Mouse (Mus musculus) CH12.LX (cell line): ENCODE measurements around the gene Ubtf. TPM values are rescaled to one million over a fixed set of nuclear protein-coding genes. Genes with fewer than 3 reads are reported as not detected.

Experiments used
- DNase-seq: peaks from one replicate; pipeline ENCODE4 v3.0.0-alpha.2; 2013; ENCODE audit errors: extremely low read depth
- H3K27ac ChIP-seq: 2 replicates; pipeline ENCODE4 v1.5.1; 2012; ENCODE audit warnings: low read depth, mild to moderate bottlenecking, control low read depth, moderate library complexity; ENCODE audit not compliant: insufficient read depth
- H3K27me3 ChIP-seq: replicated peaks from 2 replicates; pipeline ENCODE3; 2012; ENCODE audit warnings: inconsistent platforms
- H3K36me3 ChIP-seq, 2 experiments: replicated peaks in 1 of 2; 2 replicates each; pipeline versions ENCODE3 to v1.6.1; 2012; ENCODE audit warnings: inconsistent platforms in 1 of 2, low read length in 1 of 2, mild to moderate bottlenecking in 1 of 2, mixed read lengths in 1 of 2, moderate library complexity in 1 of 2; ENCODE audit not compliant: control insufficient read depth in 1 of 2, insufficient read depth in 1 of 2
- H3K4me1 ChIP-seq, 2 experiments: 2 replicates each; pipeline ENCODE4 v1.6.1; 2012; ENCODE audit warnings: inconsistent platforms in 1 of 2, moderate library complexity in 1 of 2; ENCODE audit not compliant: insufficient read depth in 2 of 2, control insufficient read depth in 1 of 2
- H3K4me2 ChIP-seq: 2 replicates; pipeline ENCODE4 v1.6.1; 2012; ENCODE audit warnings: low read depth, mild to moderate bottlenecking, control low read depth; ENCODE audit not compliant: poor library complexity, insufficient read depth, severe bottlenecking
- H3K4me3 ChIP-seq, 3 experiments: fragments of 150-350 bp in 1 of 3; sonication (generic) in 1 of 3; replicated peaks in 1 of 3; 2 replicates each; pipeline versions ENCODE3 to v1.5.1; 2011 to 2012; ENCODE audit warnings: low read depth in 2 of 3, low read length in 2 of 3, mild to moderate bottlenecking in 2 of 3, moderate library complexity in 2 of 3, control low read depth in 1 of 3, improper control_type of control experiment in 1 of 3, inconsistent platforms in 1 of 3, mixed read lengths in 1 of 3; ENCODE audit not compliant: poor library complexity in 1 of 3
- H3K79me2 ChIP-seq: replicated peaks from 2 replicates; pipeline ENCODE4 v1.6.1; 2012; ENCODE audit warnings: mild to moderate bottlenecking, moderate library complexity; ENCODE audit not compliant: control insufficient read depth, poor library complexity, insufficient read depth, severe bottlenecking; ENCODE audit errors: extremely low read depth
- H3K9ac ChIP-seq: 2 replicates; pipeline ENCODE4 v1.6.1; 2012; ENCODE audit warnings: low read depth, mild to moderate bottlenecking, control low read depth, moderate library complexity; ENCODE audit not compliant: insufficient read depth
- H3K9me3 ChIP-seq: replicated peaks from 2 replicates; pipeline ENCODE3; 2012; ENCODE audit warnings: low read length, inconsistent platforms, mixed read lengths
- E2F4 ChIP-seq: IDR thresholded peaks from 2 replicates; pipeline ENCODE4 v1.6.1; 2011; ENCODE audit warnings: low read depth, low read length, improper control_type of control experiment; ENCODE audit not compliant: insufficient replicate concordance
- JUN ChIP-seq: IDR thresholded peaks from 2 replicates; pipeline ENCODE4 v1.6.1; 2011; ENCODE audit warnings: low read depth, mild to moderate bottlenecking, low read length, improper control_type of control experiment, moderate library complexity; ENCODE audit not compliant: insufficient read depth
- JUND ChIP-seq: conservative IDR thresholded peaks from 2 replicates; pipeline ENCODE4 v1.6.1; 2011; ENCODE audit warnings: low read depth, low read length, improper control_type of control experiment
- KAT2A ChIP-seq: IDR thresholded peaks from 2 replicates; pipeline ENCODE4 v1.6.1; 2012; ENCODE audit warnings: low read length, improper control_type of control experiment, inconsistent platforms; ENCODE audit not compliant: insufficient replicate concordance
- MAFK ChIP-seq: IDR thresholded peaks from 2 replicates; pipeline ENCODE4 v1.6.1; 2011; ENCODE audit warnings: low read length, improper control_type of control experiment; ENCODE audit not compliant: insufficient replicate concordance
- MAX ChIP-seq: IDR thresholded peaks from 2 replicates; pipeline ENCODE4 v1.6.1; 2011; ENCODE audit warnings: low read length, improper control_type of control experiment
- MXI1 ChIP-seq: IDR thresholded peaks from 2 replicates; pipeline ENCODE4 v1.6.1; 2011; ENCODE audit warnings: mild to moderate bottlenecking, low read depth, low read length, improper control_type of control experiment
- NELFE ChIP-seq: IDR thresholded peaks from 2 replicates; pipeline ENCODE4 v1.6.1; 2011; ENCODE audit warnings: low read depth, low read length, improper control_type of control experiment
- NRF1 ChIP-seq: IDR thresholded peaks from 2 replicates; pipeline ENCODE4 v1.6.1; 2014; ENCODE audit warnings: low read depth, mild to moderate bottlenecking, inconsistent platforms, low read length, improper control_type of control experiment, moderate library complexity
- POLR2A ChIP-seq: IDR thresholded peaks from 2 replicates; pipeline ENCODE4 v1.6.1; 2011; ENCODE audit warnings: low read depth, mild to moderate bottlenecking, improper control_type of control experiment, low read length
- RCOR1 ChIP-seq: conservative IDR thresholded peaks from 2 replicates; pipeline ENCODE4 v1.6.1; 2012; ENCODE audit warnings: low read depth, mild to moderate bottlenecking, inconsistent platforms, low read length, improper control_type of control experiment
- SIN3A ChIP-seq: IDR thresholded peaks from 2 replicates; pipeline ENCODE4 v1.6.1; 2012; ENCODE audit warnings: low read length, improper control_type of control experiment, inconsistent platforms
- SMC3 ChIP-seq: IDR thresholded peaks from 2 replicates; pipeline ENCODE4 v1.6.1; 2011; ENCODE audit warnings: low read depth, low read length, improper control_type of control experiment
- TBP ChIP-seq: conservative IDR thresholded peaks from 2 replicates; pipeline ENCODE4 v1.6.1; 2011; ENCODE audit warnings: low read depth, low read length, improper control_type of control experiment
- TCF12 ChIP-seq: IDR thresholded peaks from 2 replicates; pipeline ENCODE4 v1.6.1; 2014; ENCODE audit warnings: low read depth, mild to moderate bottlenecking, inconsistent platforms, low read length, improper control_type of control experiment
- UBTF ChIP-seq: IDR thresholded peaks from 2 replicates; pipeline ENCODE4 v1.6.1; 2012; ENCODE audit warnings: low read depth, mild to moderate bottlenecking, inconsistent platforms, low read length, improper control_type of control experiment, moderate library complexity
- ZMIZ1 ChIP-seq: IDR thresholded peaks from 2 replicates; pipeline ENCODE4 v1.6.1; 2012; ENCODE audit warnings: low read depth, mild to moderate bottlenecking, inconsistent platforms, low read length, improper control_type of control experiment
- ZNF384 ChIP-seq: IDR thresholded peaks from 2 replicates; pipeline ENCODE4 v1.6.1; 2012; ENCODE audit warnings: low read depth, low read length, improper control_type of control experiment, inconsistent platforms
- dilution Hi-C: fragments of 300-500 bp; cut with MboI; formaldehyde crosslinking; loops from 2 replicates; pipeline ENCODE4 v1.14.3; 2020; ENCODE audit warnings: low sequenced_read_pairs; ENCODE audit not compliant: extremely low pct_unique_long_range_greater_than_20kb, extremely low pct_ligation_motif_present
- in situ Hi-C: fragments of 300-500 bp; cut with MboI; formaldehyde crosslinking; loops from 3 replicates; pipeline ENCODE4 v1.14.3; 2019; ENCODE audit warnings: low sequenced_read_pairs, low pct_ligation_motif_present, low pct_unique_long_range_greater_than_20kb, mixed read lengths
- polyA plus RNA-seq: library from polyadenylated mRNA; unstranded; fragments of >175 nt; gene quantifications from 2 replicates; pipeline ENCODE4 v1.2.1, GENCODE M21; 2012; ENCODE audit warnings: low read depth; ENCODE audit not compliant: insufficient read length
- total RNA-seq, 2 experiments: library from RNA; depleted of rRNA; stranded (reverse); fragments of 300-350 nt in 1 of 2; fragments of >200 nt in 1 of 2; gene quantifications; 2 replicates each; pipeline ENCODE4 v1.2.3; 2012 to 2014

The Ubtf gene
- total and polyA plus RNA-seq, 3 experiments: 89.9 to 126 (median 124) TPM

DNA sequence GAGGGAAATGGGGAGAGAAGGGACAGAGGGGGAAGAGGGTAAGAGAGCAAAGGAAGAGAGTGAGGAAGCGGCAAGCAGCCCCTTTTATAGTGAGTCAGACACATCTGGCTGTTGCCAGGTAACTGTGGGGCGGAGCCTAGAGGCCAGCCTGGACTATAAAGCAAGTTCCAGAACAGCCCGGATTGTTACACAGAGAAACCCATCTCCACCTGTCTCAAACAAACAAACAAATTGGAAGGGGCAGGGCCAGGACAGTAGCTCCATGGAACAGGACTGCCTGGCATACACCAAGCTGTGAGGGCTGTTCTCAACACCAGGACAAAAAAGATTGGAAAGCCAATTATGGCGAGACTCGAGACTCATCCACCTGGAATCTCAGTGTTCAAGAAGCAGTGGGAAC lies 27.4 kb upstream of the Ubtf start:
- dilution Hi-C loops (no loop called here), in situ Hi-C loops (no loop called here)
- DNase-seq: no peak
- H3K9ac ChIP-seq: no peak overlapping the region
- no peaks in the 10 kb centered on the region for H3K36me3 ChIP-seq
- H3K4me1 ChIP-seq: peaks cover 7 to 9% of the 10 kb centered on the region in 2 experiments
- no peak overlapping the region for H3K27ac ChIP-seq
- H3K9me3 ChIP-seq: no peaks in the 10 kb centered on the region
- H3K4me2 ChIP-seq: no peak overlapping the region
- no peak overlapping the region for H3K4me3 ChIP-seq
- TF ChIP-seq SIN3A (no peak), E2F4 (no peak), TCF12 (no peak), POLR2A (no peak), MAX (no peak), JUND (no peak)
- no peaks in the 10 kb centered on the region for H3K79me2 ChIP-seq
- H3K27me3 ChIP-seq: peaks cover 73% of the 10 kb centered on the region

DNA sequence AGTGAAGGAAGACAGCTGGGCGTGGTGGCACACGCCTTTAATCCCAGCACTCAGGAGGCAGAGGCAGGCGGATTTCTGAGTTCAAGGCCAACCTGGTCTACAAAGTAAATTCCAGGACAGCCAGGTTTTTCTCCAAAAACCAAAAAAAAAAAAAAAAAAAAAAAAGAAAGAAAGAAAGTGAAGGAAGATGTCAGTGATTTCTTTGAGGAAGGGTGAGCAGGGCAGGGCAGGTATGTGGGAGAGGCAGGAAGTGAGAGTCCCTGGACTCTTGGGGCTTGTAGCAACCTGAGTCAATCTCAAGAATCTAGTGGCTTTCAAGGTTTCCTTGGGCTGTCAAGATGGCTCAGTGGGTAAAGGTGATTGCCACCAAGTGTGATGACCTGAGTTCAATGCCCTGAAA lies 24.9 kb upstream of the Ubtf start:
- H3K4me3 ChIP-seq: no peak overlapping the region
- dilution Hi-C loops: no loop called here
- H3K9me3 ChIP-seq: peaks cover 4% of the 10 kb centered on the region
- no peak overlapping the region for H3K9ac ChIP-seq
- H3K79me2 ChIP-seq: no peaks in the 10 kb centered on the region
- DNase-seq: no peak
- H3K4me1 ChIP-seq: no peaks in the 10 kb centered on the region
- in situ Hi-C loops: no loop called here
- H3K36me3 ChIP-seq: no peaks in the 10 kb centered on the region
- H3K27ac ChIP-seq: no peak overlapping the region
- TF ChIP-seq KAT2A (no peak), POLR2A (no peak), NELFE (no peak), JUND (no peak), ZMIZ1 (no peak), NRF1 (no peak), ZNF384 (no peak), SMC3 (no peak)
- TF ChIP-seq, all 38 proteins: peak for 0
- H3K4me2 ChIP-seq: no peak overlapping the region
- H3K27me3 ChIP-seq: peaks cover 59% of the 10 kb centered on the region

DNA sequence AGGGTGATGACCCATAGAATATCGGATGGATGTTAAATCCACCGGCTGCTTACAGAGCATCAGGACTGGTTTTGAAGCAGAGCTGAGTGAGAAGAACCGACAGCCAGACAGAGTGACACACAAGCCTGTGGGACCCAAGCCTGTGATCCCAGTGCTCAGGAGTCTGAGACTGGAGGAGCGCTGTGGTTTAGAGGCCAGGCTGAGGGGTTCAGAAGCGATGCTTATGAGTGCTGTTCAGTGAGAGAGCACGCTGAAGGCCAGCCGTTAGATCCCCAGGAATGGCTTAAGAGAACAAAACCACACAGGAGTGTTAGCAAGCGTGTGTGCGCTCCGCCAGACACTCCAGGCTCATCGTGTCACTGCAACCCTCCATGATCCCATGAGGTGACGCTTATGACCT lies 23.2 kb upstream of the Ubtf start:
- Histone ChIP-seq H3K4me1 (no peaks in the 10 kb centered on the region), H3K27ac (no peak overlapping the region), H3K79me2 (no peaks in the 10 kb centered on the region), H3K9ac (no peak overlapping the region), H3K4me2 (no peak overlapping the region), H3K36me3 (no peaks in the 10 kb centered on the region), H3K9me3 (peaks cover 4% of the 10 kb centered on the region), H3K27me3 (peaks cover 47% of the 10 kb centered on the region), H3K4me3 (no peak overlapping the region)
- in situ Hi-C loops: no loop called here
- TF ChIP-seq RCOR1: no peak
- TF ChIP-seq SIN3A: no peak
- TF ChIP-seq UBTF: no peak
- no peak for TF ChIP-seq JUN
- no peak for TF ChIP-seq MXI1
- no peak for TF ChIP-seq TBP
- no peak for TF ChIP-seq MAFK
- TF ChIP-seq JUND: no peak
- TF ChIP-seq NELFE: no peak
- dilution Hi-C loops: no loop called here
- DNase-seq: no peak
